Mouse (Mus musculus): ENCODE measurements around the gene Hic1.

Hic1 gene

GRCm38 (mm10) chr11:75169405-75170080, at the start of gene Hic1:
Gene Hic1 (minus strand): TSS chr11:75169519.
- DNase-seq, result no peak

DNA sequence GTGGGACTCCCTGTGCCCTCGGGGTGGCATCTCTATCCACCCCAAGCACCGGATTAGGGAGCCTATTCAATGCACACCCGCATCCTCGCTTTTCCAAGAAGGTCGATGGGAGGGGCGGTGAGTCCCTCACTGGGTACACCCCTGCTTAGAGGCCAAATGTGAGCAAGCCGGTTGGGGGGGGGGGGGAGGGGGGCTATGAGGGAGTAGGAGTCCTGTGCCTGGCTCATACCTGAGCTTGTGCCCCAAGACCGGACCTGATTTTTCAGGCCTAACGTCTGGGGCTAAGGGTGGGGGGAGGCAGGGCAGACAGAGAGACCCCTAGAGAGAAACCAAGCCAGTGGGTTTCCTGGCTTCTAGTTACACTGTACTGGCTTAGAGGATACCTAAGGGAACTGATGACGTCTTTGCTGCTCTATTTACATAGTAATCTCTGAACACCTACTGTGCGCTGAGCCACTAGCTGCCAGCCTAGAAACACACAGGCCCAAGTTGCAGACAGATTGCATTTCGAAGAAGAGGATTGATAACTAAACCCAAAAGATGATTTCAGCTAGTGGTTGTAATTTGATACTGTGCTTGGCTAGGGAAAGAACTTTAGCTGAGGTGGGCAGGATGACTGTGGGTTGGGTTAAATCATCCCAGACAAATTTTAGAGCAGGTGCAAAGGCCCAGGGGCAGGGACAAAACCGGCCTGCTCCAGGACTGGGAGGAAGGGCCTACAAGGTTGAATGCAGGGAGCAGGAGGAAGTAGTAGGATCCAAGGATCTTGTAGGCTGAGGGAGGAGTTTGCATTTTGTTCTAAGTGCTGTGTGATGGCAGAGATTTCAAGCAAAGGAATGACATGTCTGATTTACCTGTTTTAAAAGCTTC, 45.0 kb upstream of the Hic1 start:
- DNase-seq, result no peak

DNA sequence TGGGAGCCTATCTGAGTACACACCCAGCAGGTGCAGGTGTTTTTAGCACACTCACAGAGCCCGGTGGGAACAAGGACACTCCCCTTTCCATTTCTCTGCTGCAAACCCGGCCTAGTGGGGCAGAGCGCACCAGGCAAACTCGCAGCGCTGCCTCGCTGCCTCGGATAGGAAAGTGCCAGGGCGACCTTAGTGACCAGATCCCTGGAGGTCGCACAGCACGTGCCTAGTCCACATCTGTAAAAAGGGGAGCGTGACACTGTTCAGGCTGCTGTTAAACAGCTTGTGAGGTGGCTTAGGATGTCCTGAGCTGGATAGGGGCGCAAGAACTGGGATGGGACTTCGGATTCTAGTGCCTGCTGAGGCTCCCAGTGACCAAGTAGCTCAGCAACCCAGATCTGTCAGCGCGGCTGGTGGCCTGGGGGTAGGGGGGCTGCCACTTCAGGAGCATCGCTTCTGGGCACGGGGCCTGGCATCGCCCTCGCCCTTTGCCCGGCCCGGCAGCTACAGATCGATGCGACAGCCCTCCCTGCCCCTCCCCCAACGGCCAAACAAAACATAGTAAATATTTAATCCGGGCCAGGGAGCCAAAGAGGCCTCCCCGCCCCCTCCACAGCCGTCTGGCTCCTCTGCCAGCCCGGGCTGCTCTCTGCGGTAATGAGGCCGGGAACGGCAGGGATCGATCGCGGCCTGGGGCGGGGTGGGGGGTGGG, 44.2 kb upstream of the Hic1 start:
- DNase-seq, result peak; percentile 72

DNA sequence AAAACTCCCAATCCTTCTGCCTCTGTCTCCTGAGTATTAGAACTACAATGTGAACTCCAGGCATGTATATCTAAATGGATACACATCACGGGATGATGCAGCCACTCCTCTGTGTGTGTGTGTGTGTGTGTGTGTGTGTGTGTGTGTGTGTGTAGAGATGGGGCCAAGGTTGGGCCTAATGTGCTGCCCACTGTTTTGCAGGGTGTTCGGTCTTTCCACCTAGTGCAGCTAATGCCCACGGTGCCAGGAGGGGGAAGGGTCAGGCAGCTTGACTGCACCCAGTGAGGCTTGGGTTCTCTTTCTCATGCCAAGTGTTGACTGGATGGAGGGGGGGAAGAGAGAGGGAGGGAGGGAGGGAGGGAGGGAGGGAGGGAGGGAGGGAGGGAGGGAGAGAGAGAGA, 43.6 kb upstream of the Hic1 start:
- no peak for DNase-seq

- no peak for DNase-seq
Observed at GRCm38 (mm10) chr11:75212031-75212667, 42.8 kb upstream of the Hic1 start.

DNA sequence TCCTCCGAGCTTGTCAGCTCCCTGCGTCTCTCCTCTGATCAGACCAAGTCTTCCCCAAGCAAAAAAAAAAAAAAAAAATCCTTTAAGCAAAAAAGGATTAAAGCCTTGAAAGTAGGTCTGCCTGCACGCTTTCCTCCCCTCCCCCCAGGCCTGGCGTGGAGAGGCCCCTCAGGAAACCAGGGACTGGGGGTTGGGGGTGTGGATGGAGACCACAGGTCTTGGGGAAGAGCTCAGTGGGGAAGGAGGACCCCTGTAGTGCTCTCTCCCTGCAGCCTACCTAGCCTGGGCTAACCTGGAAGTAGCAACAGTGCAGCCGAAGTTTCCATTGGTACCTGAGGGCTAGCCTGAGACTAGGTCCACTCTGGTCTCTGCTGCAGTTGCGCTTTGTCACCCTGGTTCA, 41.4 kb upstream of the Hic1 start:
- no peak for DNase-seq

- DNase-seq, result no peak
Observed at GRCm38 (mm10) chr11:75210093-75210492, 40.8 kb upstream of the Hic1 start.

- DNase-seq, result no peak
Observed at GRCm38 (mm10) chr11:75209363-75209762, 40.0 kb upstream of the Hic1 start.

- DNase-seq, result no peak
Observed at GRCm38 (mm10) chr11:75206347-75206746, 37.0 kb upstream of the Hic1 start.

DNA sequence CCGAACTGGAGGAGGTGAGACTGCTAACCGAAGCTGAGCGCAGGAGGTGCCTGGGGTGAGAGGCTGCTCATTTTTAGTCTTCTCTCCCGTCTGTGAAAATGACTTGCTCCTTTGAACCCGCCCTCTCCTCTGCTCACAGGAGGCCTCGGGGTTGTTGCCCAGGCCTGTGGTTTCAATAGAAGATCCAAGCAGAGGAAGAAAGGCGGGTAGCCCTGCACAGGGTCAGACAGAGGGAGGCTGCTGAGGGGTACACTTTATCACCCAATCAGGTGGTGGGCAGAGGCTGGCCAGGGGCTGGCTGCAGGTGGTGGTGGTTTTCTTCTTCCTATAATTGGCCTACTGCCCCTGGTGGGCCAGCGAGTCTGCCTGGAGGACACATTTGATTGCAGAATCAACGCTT, 35.2 kb upstream of the Hic1 start:
- DNase-seq, result no peak

DNA sequence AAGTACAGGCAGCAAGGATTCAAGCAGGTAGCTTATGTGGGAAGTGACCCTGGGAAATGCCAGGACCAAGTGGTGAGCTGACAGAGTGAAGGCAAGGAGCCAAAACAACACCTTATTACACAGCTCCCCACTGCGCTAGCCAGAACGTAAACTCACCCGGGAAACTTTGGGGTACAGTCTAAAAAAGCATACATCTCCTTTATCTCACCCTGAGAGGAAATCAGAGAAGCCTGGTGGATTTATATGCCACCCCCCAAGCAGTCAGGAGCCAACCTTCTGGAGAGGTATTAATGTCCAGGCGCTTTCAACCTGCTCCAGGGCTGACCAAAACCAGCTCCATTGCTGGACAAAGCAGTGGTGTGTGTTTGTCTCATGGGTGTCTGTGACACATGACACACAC, 34.6 kb upstream of the Hic1 start:
- DNase-seq, result no peak

- no peak for DNase-seq
Observed at GRCm38 (mm10) chr11:75201721-75202120, 32.4 kb upstream of the Hic1 start.

DNA sequence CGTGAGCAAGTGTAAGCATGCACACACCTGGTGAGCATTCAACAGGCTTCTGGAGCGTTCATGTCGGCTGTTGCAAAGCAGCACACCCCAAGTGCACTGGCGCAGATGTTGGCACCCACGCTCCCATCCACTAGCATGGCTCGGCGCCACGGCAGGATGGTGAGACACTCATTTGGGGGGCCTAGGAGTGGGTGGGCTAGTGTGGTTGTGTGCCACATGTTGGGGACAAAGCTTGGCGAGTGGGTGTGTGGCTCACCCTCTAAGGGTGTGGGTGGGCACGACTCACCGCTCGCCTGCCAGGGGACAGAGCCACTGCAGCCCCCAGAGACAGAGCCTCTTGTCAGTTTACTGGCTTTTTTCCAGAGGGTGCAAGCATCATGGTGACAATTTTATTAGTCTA, 31.6 kb upstream of the Hic1 start:
- DNase-seq, result no peak

- no peak for DNase-seq
Observed at GRCm38 (mm10) chr11:75199951-75200350, 30.6 kb upstream of the Hic1 start.

DNA sequence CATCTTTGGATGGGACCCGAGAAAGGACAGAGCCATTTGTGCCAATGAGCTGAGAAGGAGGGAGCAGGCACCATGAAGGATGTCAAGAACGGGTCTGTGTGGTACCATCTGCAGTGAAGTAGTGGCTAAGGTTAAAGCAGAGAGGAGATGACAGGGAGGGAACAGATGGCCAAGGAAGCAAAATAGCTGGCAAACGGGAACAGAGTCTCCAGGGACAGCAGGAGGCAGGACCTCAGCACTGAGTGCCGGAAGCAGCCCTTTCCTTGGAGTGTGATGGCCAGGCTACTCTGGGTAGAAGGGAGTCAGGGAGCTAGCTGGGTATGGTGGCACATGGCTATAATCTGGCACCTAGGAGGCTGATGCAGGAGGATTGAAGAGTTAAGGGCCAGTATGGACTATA, 29.5 kb upstream of the Hic1 start:
- no peak for DNase-seq

- DNase-seq, result no peak
Observed at GRCm38 (mm10) chr11:75197956-75198355, 28.6 kb upstream of the Hic1 start.

DNA sequence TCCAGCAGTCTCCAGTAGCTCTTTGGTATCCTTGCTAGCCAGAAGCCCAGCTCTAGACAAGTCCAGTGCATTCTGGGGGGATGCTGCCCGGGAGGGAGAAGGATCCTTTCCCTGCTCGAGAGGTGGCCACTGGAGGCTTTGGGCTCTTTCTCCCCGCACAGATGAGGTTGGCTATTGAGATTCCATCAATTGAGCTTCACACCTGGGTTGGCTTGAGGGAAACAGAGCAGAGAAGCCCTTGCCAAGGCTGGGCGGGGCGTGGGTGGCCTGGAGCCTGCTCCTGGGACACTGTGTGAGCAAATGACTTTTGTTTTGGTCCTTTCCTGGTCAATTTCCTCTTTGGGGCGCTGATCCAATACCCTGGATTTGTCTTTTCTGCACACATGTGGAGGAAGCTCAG, 26.8 kb upstream of the Hic1 start:
- no peak for DNase-seq

DNA sequence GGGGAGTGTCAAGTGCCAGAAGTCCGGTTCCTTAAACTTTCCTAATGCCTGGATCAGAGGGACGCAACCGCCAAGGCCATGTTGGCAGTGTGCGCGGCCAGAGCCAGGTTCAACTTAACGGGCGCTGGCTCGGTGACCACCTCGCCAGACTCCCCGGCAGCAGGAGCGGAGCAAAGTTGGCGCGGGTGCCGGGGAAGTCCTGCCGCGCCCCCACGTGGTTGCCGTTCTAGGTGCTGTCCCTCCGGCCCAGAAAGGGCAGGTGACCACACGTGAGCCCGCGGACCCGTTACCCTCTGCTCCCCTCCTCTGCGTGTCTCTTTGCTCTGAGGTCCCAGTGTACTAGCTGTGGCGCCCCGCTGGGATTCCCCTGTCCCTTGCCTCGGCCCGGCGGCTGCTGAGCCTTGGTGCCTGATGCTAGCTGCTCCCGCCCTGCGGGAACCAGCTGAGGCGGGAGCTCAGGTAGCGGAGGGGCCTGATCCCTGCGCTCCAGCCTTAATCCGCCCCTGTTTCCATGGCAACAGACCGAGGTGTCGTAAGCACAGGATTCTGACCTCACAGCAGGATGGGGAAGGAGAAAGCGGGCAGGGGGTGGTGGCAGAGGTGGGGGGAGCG, 25.6 kb upstream of the Hic1 start:
- DNase-seq, result peak; percentile 85

GRCm38 (mm10) chr11:75194121-75194849, 25.0 kb upstream of the Hic1 start:
- peak; percentile 47 for DNase-seq

DNA sequence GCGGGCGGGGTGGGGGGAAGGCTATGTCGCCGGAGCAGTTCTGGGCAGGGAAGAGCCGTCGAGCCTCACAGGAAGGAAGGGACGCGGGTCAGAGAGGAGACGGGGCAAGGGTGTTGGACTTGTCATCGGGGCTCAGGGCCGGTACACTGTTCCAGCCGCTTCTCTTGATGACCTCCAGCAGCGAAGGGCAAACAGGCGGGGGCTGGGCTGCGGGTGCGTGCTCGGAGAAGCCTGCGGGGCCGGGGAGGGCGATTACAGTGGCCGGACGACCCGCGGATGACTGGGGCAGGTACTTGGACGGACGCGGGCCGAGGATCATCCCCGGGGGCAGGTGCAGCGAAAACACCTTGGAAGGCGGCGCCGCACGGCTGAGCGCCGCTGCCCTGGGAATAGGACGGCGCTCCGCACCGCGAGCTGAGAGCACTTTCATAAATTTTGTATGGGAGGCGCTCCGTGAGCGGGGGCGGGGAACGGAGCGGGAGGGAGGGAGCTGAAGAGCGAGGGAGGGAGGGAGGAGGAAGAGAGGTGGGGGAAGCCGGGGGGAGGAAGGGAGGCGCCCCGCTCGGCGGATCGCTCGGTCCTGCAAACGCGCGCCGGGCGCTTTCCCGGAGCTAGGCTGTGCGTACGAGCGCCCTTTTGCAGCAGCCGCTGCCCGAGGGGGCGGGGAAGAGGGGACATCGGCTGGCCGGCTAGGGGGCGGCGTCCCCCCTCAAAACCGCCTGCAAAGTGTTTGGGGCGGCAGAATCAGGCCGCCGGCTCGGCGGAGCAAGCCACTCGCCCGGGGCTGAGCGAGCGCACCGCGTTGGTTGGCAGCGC, 24.1 kb upstream of the Hic1 start, which contains the start of gene Rtn4rl1:
Gene Rtn4rl1, plus strand, starts transcription at position 528 of the 816 bp plus-strand sequence.
- DNase-seq, result peak; percentile 65

All from embryo, embryonic 11 days (tissue).